Mouse (Mus musculus): ENCODE measurements at regions not wholly inside any gene's neighbourhood (a gene's known extent, or its start where the extent isn't known, plus 50 kb on each side); places are given as distances from the start of the nearest gene placed in this dataset.

GRCm38 (mm10) chr2:137953144-137953543, 303.2 kb upstream of the Btbd3 start:
- Histone ChIP-seq H3K4me1 (replicated peaks; ENCODE audit: control insufficient read depth, insufficient read depth, low read length) (no peaks in the 10 kb centered on the region), H3K9ac (ENCODE audit: low read length) (no peak overlapping the region), H3K4me3 (ENCODE audit: low read depth, low read length) (no peak overlapping the region), H3K4me2 (ENCODE audit: low read depth, low read length, severe bottlenecking) (no peak overlapping the region), H3K27me3 (ENCODE audit: control insufficient read depth, insufficient read depth, low read length) (no peaks in the 10 kb centered on the region), H3K36me3 (ENCODE audit: control insufficient read depth, insufficient read depth, low read length) (no peaks in the 10 kb centered on the region), H3K27ac (ENCODE audit: low read depth, low read length) (no peak overlapping the region), H3K9me3 (ENCODE audit: control insufficient read depth, low read length) (no peaks in the 10 kb centered on the region)
- no peak for DNase-seq (ENCODE audit: low spot score)
- WGBS, result 73% methylated on average over 2 of the region's 2 CpGs
- ATAC-seq (replicated peaks; ENCODE audit: low FRiP score), result no peak

GRCm38 (mm10) chr2:137951942-137952341, 304.4 kb upstream of the Btbd3 start:
- Histone ChIP-seq H3K9ac (ENCODE audit: low read length) (no peak overlapping the region), H3K27me3 (ENCODE audit: control insufficient read depth, insufficient read depth, low read length) (no peaks in the 10 kb centered on the region), H3K36me3 (ENCODE audit: control insufficient read depth, insufficient read depth, low read length) (no peaks in the 10 kb centered on the region), H3K27ac (ENCODE audit: low read depth, low read length) (no peak overlapping the region), H3K4me1 (replicated peaks; ENCODE audit: control insufficient read depth, insufficient read depth, low read length) (no peaks in the 10 kb centered on the region), H3K4me2 (ENCODE audit: low read depth, low read length, severe bottlenecking) (no peak overlapping the region), H3K4me3 (ENCODE audit: low read depth, low read length) (no peak overlapping the region), H3K9me3 (ENCODE audit: control insufficient read depth, low read length) (no peaks in the 10 kb centered on the region)
- ATAC-seq (replicated peaks; ENCODE audit: low FRiP score) (no peak), DNase-seq (ENCODE audit: low spot score) (no peak)
- 88% methylated on average over 3 of the region's 3 CpGs for WGBS

- H3K36me3 ChIP-seq (ENCODE audit: control insufficient read depth, insufficient read depth, low read length), result no peaks in the 10 kb centered on the region
- no peak overlapping the region for H3K9ac ChIP-seq (ENCODE audit: low read length)
- no peak overlapping the region for H3K4me3 ChIP-seq (ENCODE audit: low read depth, low read length)
- no peak overlapping the region for H3K27ac ChIP-seq (ENCODE audit: low read depth, low read length)
- H3K4me2 ChIP-seq (ENCODE audit: low read depth, low read length, severe bottlenecking), result no peak overlapping the region
- no peaks in the 10 kb centered on the region for H3K27me3 ChIP-seq (ENCODE audit: control insufficient read depth, insufficient read depth, low read length)
- ATAC-seq (replicated peaks; ENCODE audit: low FRiP score) (no peak), DNase-seq (ENCODE audit: low spot score) (no peak)
- no peaks in the 10 kb centered on the region for H3K4me1 ChIP-seq (replicated peaks; ENCODE audit: control insufficient read depth, insufficient read depth, low read length)
- H3K9me3 ChIP-seq (ENCODE audit: control insufficient read depth, low read length), result no peaks in the 10 kb centered on the region
These were observed 305.4 kb upstream of the Btbd3 start for GRCm38 (mm10) chr2:137950931-137951330.

DNA sequence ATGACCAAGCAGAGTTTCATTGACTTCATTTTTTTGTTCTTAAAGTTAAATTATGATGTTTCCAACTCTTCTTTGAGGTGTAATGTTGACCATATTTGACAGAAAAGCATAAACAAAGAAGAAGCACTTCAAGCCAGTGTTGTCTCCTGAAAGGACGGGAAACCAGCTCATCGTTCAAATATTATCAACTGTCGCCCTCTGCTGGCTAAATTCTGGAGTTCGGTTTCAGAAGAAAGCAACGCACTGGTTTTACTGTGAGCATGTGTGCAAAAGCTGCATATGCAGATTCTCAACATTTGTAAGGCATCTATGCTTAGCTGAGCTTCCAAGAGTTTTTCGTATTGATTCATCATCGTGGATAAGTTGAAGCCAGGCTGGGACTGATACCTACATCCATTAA, 313.6 kb upstream of the Btbd3 start:
- Histone ChIP-seq H3K9ac (ENCODE audit: low read length) (no peak overlapping the region), H3K4me1 (replicated peaks; ENCODE audit: control insufficient read depth, insufficient read depth, low read length) (peaks cover 3% of the 10 kb centered on the region; the same call in 1 of the 2 replicates), H3K36me3 (ENCODE audit: control insufficient read depth, insufficient read depth, low read length) (no peaks in the 10 kb centered on the region), H3K9me3 (ENCODE audit: control insufficient read depth, low read length) (no peaks in the 10 kb centered on the region), H3K4me3 (ENCODE audit: low read depth, low read length) (no peak overlapping the region), H3K27ac (ENCODE audit: low read depth, low read length) (no peak overlapping the region), H3K27me3 (ENCODE audit: control insufficient read depth, insufficient read depth, low read length) (no peaks in the 10 kb centered on the region; the same call in 1 of the 2 replicates), H3K4me2 (ENCODE audit: low read depth, low read length, severe bottlenecking) (no peak overlapping the region)
- DNase-seq (ENCODE audit: low spot score) (peak; percentile 82), ATAC-seq (replicated peaks; ENCODE audit: low FRiP score) (peak; percentile 68)
- WGBS, result 9% methylated on average over 7 of the region's 7 CpGs

DNA sequence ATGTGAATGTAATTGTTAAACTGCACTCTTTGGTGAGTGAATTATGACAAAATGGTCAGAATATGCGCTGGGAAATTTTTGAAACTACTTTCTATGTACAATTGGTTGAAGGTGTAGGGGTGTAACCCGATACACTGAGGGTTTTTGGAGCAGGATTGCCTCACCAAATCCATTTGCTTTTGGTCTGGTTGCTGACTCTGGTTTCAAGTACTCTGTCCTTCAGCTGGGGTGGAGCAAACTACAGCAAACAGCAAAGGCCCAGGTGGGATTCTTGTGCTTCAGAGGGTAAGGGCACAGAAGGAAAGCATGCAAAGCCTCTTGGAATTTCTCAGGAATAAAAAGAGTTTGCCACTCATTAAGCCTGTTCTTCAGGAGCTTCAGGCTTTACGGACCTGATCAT, 316.8 kb upstream of the Btbd3 start:
- DNase-seq (ENCODE audit: low spot score) (no peak), ATAC-seq (replicated peaks; ENCODE audit: low FRiP score) (peak; percentile 14; the same call in 1 of the 2 replicates)
- Histone ChIP-seq H3K4me2 (ENCODE audit: low read depth, low read length, severe bottlenecking) (no peak overlapping the region), H3K9ac (ENCODE audit: low read length) (no peak overlapping the region), H3K36me3 (ENCODE audit: control insufficient read depth, insufficient read depth, low read length) (no peaks in the 10 kb centered on the region), H3K4me1 (replicated peaks; ENCODE audit: control insufficient read depth, insufficient read depth, low read length) (peaks cover 4% of the 10 kb centered on the region; the same call in 1 of the 2 replicates), H3K9me3 (ENCODE audit: control insufficient read depth, low read length) (no peaks in the 10 kb centered on the region), H3K27ac (ENCODE audit: low read depth, low read length) (no peak overlapping the region; the same call in 1 of the 2 replicates), H3K27me3 (ENCODE audit: control insufficient read depth, insufficient read depth, low read length) (no peaks in the 10 kb centered on the region; the same call in 1 of the 2 replicates), H3K4me3 (ENCODE audit: low read depth, low read length) (no peak overlapping the region)
- WGBS, result 73% methylated on average over 3 of the region's 3 CpGs

DNA sequence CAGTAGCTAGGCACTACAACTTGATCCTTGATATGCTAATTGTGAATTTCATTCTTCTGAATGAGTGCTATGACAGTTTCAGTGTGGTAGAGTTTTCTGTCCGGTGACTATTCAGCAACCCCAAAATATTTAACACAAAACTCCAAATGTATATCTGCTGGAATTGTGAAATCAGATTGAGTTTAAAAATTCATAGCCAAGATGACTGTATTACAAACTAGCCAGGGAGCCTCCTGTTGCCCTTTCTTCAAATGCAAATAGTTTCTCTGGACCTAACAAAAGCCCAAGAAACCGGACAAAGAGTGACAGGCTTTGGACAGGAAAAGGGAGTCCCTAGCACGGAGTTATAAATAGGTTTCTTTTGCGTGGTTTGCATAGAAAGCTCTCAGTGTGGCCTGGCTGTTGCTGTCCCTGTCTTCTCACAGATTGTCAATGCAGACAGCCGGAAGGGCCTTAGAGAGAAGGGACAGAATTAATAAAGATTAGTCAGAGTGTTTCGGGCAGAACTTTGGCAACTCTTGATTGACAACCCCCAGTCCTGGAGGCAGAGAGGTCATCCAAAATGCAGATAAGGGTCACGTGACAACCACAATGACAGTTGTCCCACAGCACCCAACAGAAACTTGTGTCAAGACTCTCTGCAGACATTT, 317.4 kb upstream of the Btbd3 start:
- Histone ChIP-seq H3K27me3 (ENCODE audit: control insufficient read depth, insufficient read depth, low read length) (no peaks in the 10 kb centered on the region; the same call in 1 of the 2 replicates), H3K9ac (ENCODE audit: low read length) (no peak overlapping the region), H3K4me2 (ENCODE audit: low read depth, low read length, severe bottlenecking) (no peak overlapping the region), H3K36me3 (ENCODE audit: control insufficient read depth, insufficient read depth, low read length) (no peaks in the 10 kb centered on the region), H3K4me3 (ENCODE audit: low read depth, low read length) (no peak overlapping the region), H3K4me1 (replicated peaks; ENCODE audit: control insufficient read depth, insufficient read depth, low read length) (peaks cover 4% of the 10 kb centered on the region; the same call in 1 of the 2 replicates), H3K9me3 (ENCODE audit: control insufficient read depth, low read length) (no peaks in the 10 kb centered on the region), H3K27ac (ENCODE audit: low read depth, low read length) (no peak overlapping the region; the same call in 1 of the 2 replicates)
- 28% methylated on average over 7 of the region's 7 CpGs for WGBS
- ATAC-seq (replicated peaks; ENCODE audit: low FRiP score) (peak; percentile 69), DNase-seq (ENCODE audit: low spot score) (no peak)

- no peak for ATAC-seq (replicated peaks; ENCODE audit: low FRiP score)
- no peaks in the 10 kb centered on the region for H3K9me3 ChIP-seq (ENCODE audit: control insufficient read depth, low read length)
- H3K36me3 ChIP-seq (ENCODE audit: control insufficient read depth, insufficient read depth, low read length), result no peaks in the 10 kb centered on the region
- H3K27me3 ChIP-seq (ENCODE audit: control insufficient read depth, insufficient read depth, low read length), result no peaks in the 10 kb centered on the region
- no peak overlapping the region for H3K9ac ChIP-seq (ENCODE audit: low read length)
- no peak overlapping the region for H3K4me2 ChIP-seq (ENCODE audit: low read depth, low read length, severe bottlenecking)
- no peak for DNase-seq (ENCODE audit: low spot score)
- H3K4me3 ChIP-seq (ENCODE audit: low read depth, low read length), result no peak overlapping the region
- H3K4me1 ChIP-seq (replicated peaks; ENCODE audit: control insufficient read depth, insufficient read depth, low read length), result peaks cover 4% of the 10 kb centered on the region; the same call in 1 of the 2 replicates
- 64% methylated on average over 2 of the region's 2 CpGs for WGBS
- no peak overlapping the region for H3K27ac ChIP-seq (ENCODE audit: low read depth, low read length)
These were observed 319.8 kb upstream of the Btbd3 start for GRCm38 (mm10) chr2:137936613-137937012.

DNA sequence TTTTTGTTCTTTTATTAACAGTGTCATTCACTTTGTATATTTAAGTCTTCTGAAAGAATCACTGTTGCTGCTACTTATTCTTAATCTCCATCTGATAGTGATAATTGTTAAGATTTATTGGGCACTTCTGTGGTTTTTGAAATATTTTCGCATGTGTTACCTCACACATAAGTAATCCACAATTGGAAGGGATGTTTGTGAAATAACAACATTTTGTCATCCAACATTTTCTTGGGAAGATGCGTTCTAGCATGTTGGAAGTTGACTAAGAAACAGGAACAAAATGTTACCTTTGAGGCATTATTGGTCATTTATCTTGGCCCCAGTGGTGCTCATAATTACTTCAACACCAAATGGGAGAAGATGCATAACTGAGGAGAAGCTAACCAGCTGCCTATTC, 323.4 kb upstream of the Btbd3 start:
- Histone ChIP-seq H3K4me3 (ENCODE audit: low read depth, low read length) (no peak overlapping the region), H3K4me2 (ENCODE audit: low read depth, low read length, severe bottlenecking) (no peak overlapping the region), H3K27ac (ENCODE audit: low read depth, low read length) (no peak overlapping the region), H3K4me1 (replicated peaks; ENCODE audit: control insufficient read depth, insufficient read depth, low read length) (0 out of 2 replicates have a peak, but pooled peaks cover 2% of the 10 kb centered on the region), H3K27me3 (ENCODE audit: control insufficient read depth, insufficient read depth, low read length) (no peaks in the 10 kb centered on the region), H3K9ac (ENCODE audit: low read length) (no peak overlapping the region), H3K36me3 (ENCODE audit: control insufficient read depth, insufficient read depth, low read length) (no peaks in the 10 kb centered on the region), H3K9me3 (ENCODE audit: control insufficient read depth, low read length) (no peaks in the 10 kb centered on the region)
- WGBS, result 94% methylated on average over 2 of the region's 2 CpGs
- DNase-seq (ENCODE audit: low spot score) (no peak), ATAC-seq (replicated peaks; ENCODE audit: low FRiP score) (no peak)

GRCm38 (mm10) chr2:137932488-137932887, 323.9 kb upstream of the Btbd3 start:
- Histone ChIP-seq H3K27me3 (ENCODE audit: control insufficient read depth, insufficient read depth, low read length) (no peaks in the 10 kb centered on the region), H3K4me2 (ENCODE audit: low read depth, low read length, severe bottlenecking) (no peak overlapping the region), H3K27ac (ENCODE audit: low read depth, low read length) (no peak overlapping the region), H3K9me3 (ENCODE audit: control insufficient read depth, low read length) (no peaks in the 10 kb centered on the region), H3K9ac (ENCODE audit: low read length) (no peak overlapping the region), H3K36me3 (ENCODE audit: control insufficient read depth, insufficient read depth, low read length) (no peaks in the 10 kb centered on the region), H3K4me3 (ENCODE audit: low read depth, low read length) (no peak overlapping the region), H3K4me1 (replicated peaks; ENCODE audit: control insufficient read depth, insufficient read depth, low read length) (0 out of 2 replicates have a peak, but pooled peaks cover 2% of the 10 kb centered on the region)
- ATAC-seq (replicated peaks; ENCODE audit: low FRiP score) (no peak), DNase-seq (ENCODE audit: low spot score) (no peak)
- 89% methylated on average over 4 of the region's 4 CpGs for WGBS
